ENCODE assay signal across 8 mouse cellular contexts in the genomic region with DNA sequence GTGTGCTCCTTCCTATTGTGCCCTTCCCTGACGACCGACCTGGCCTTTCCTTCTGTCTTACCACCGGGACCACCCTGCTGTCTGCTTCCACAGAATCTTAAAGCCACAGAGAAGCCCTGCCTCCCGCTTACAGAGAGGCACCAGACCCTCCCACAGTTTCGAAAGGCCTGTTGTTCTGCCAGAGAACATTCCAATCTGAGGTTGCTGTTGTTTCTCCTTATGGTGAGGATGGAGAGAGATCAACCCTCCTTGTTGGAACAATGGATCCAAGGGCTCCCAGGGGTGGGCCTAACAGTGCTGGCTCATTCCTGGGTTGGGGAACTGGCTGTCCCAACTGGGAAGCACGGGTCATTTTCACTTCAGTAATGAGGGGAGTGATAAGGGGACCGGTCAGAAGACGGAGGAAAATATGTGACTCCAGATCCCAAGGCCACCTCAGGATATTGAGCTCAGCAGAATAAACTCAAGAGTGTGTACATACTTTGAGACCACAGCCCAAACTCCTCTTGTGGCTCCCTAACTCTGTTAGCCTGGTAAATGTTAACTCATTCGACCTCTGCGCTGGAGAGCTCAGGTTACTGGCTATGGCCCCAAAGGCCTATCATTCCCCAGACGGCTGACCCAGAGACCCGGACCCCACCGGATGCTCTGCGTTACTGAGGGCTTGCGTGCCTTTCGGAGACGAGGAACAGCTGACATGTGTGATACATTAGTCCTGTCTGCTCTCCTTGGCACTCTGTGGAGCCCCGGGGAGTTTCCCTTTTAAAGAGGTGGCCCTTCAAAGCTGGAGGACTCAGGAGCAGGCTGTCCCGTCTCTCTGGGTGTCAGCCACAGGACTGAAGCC. TPM values are rescaled to one million over a fixed set of nuclear protein-coding genes. Genes with fewer than 3 reads are reported as not detected.
DNase-seq lines count a peak whose midpoint lies in the region; ATAC-seq lines count a peak whose summit lies in the region.
"Had no signal": no experiment of that assay in that cellular context is flagged by ENCODE, and none has a peak within 500 bp of the region (broad histone marks: within the 10 kb centered on the region; RNA-seq: fewer than 3 reads in every experiment).

A gene (plus strand): TSS at position 677 of the 844 bp plus-strand sequence.

- H3K9me3 ChIP-seq in midbrain, embryonic 15.5 days, result no peaks in the 10 kb centered on the region

- H3K27me3 ChIP-seq in midbrain, embryonic 15.5 days (replicated peaks), result no peaks in the 10 kb centered on the region

- no peak within 1 kb of the TSS for H3K4me2 ChIP-seq in midbrain, embryonic 15.5 days

- no peak for ATAC-seq in midbrain, embryonic 15.5 days (replicated peaks)

- WGBS in midbrain, embryonic 15.5 days, result 54% methylated on average over 19 of the region's 19 CpGs

- no peak within 1 kb of the TSS for H3K9ac ChIP-seq in midbrain, embryonic 15.5 days

- H3K27ac ChIP-seq in brown adipose tissue, adult 24 weeks (replicated peaks; ENCODE audit: low read depth, low read length), result peak within 1 kb of the TSS; percentile 87
- no peak within 1 kb of the TSS for H3K27ac ChIP-seq in midbrain, embryonic 15.5 days

- H3K36me3 ChIP-seq in midbrain, embryonic 15.5 days (replicated peaks), result no peaks in the 10 kb centered on the region

- no peak for DNase-seq in gonadal fat pad, adult 2 months (ENCODE audit: low read depth)
- DNase-seq in kidney, adult 9 months, result peak; percentile 72
- DNase-seq in mesoderm, embryonic 11.5 days (ENCODE audit: low read depth, low spot score), result peak; percentile 68
- no peak for DNase-seq in spleen, postnatal 36 days (ENCODE audit: low spot score in 2 of 2)
- no peak for DNase-seq in left cerebral cortex, adult 11 months (ENCODE audit: low spot score)

- peaks cover 9% of the 10 kb centered on the region for H3K4me1 ChIP-seq in brown adipose tissue, adult 24 weeks (ENCODE audit: control insufficient read depth, insufficient read depth, insufficient read length, low read length)
- H3K4me1 ChIP-seq in midbrain, embryonic 15.5 days, result peaks cover 3% of the 10 kb centered on the region; the same call in 1 of the 2 replicates

- peak within 1 kb of the TSS; percentile 49 for H3K4me3 ChIP-seq in brown adipose tissue, adult 24 weeks (ENCODE audit: insufficient read depth, low read depth, low read length)
- H3K4me3 ChIP-seq in midbrain, embryonic 15.5 days, result no peak within 1 kb of the TSS
- H3K4me3 ChIP-seq: megakaryocyte, embryonic 14.5 days had no signal

RNA-seq across cellular contexts. Expression of the gene that starts here (rescaled TPM):
- polyA plus RNA-seq in brown adipose tissue, adult 24 weeks (2012; ENCODE audit: insufficient read depth, insufficient read length, missing spikeins), result 29.4 and 31.2 TPM in 2 replicates
- polyA plus RNA-seq in gonadal fat pad, adult 2 months (2012; rRNA removed), result 94.5 and 111 TPM in 2 replicates
- 0.13 and 0.19 TPM in 2 replicates for polyA plus RNA-seq in midbrain, embryonic 15.5 days (2015; fragmentation: Nextera tagmentation; extraction: Ambion mirVana)

Comparison
In these comparisons a context has a peak if more than half of its experiments do, and no peak if none do; other contexts are left out.
1. RNA of the gene that starts here (polyA plus RNA-seq): 94.5 to 111 TPM in gonadal fat pad, adult 2 months and 29.4 to 31.2 TPM in brown adipose tissue, adult 24 weeks; 0.13 to 0.19 TPM in midbrain, embryonic 15.5 days; every median in the first group is over 10 times any median in the second.
2. DNase-seq: peak in kidney, adult 9 months (single experiment) and mesoderm, embryonic 11.5 days (single experiment); none in gonadal fat pad, adult 2 months (single experiment), spleen, postnatal 36 days (0 of 2) and left cerebral cortex, adult 11 months (single experiment).